Mouse (Mus musculus): ENCODE results near the gene Mmaa. TPM values are rescaled to one million over a fixed set of nuclear protein-coding genes. Genes with fewer than 3 reads are reported as not detected.

Mmaa gene
- polyA plus RNA-seq, 1 experiment from 2014 or later = 8.6 TPM

GRCm38 (mm10) chr8:79310801-79311200 is 16.1 kb upstream of the Mmaa start:
- Histone ChIP-seq H3K27me3 (ENCODE audit: low read depth, poor library complexity, severe bottlenecking) (no peaks in the 10 kb centered on the region), H3K27ac (replicated peaks) (no peak overlapping the region), H3K36me3 (no peaks in the 10 kb centered on the region), H3K4me3 (no peak overlapping the region), H3K9me3 (replicated peaks) (no peaks in the 10 kb centered on the region), H3K4me1 (no peaks in the 10 kb centered on the region)
- DNase-seq (ENCODE audit: low spot score) = no peak
- 70% methylated on average over 2 of the region's 2 CpGs for WGBS

- no peaks in the 10 kb centered on the region for H3K36me3 ChIP-seq
- H3K9me3 ChIP-seq (replicated peaks) = no peaks in the 10 kb centered on the region
- no peak for DNase-seq (ENCODE audit: low spot score)
- no peak overlapping the region for H3K27ac ChIP-seq (replicated peaks)
- H3K4me3 ChIP-seq = no peak overlapping the region
- H3K27me3 ChIP-seq (ENCODE audit: low read depth, poor library complexity, severe bottlenecking) = no peaks in the 10 kb centered on the region
- WGBS = 62% methylated on average over 5 of the region's 5 CpGs
- no peaks in the 10 kb centered on the region for H3K4me1 ChIP-seq
Observed at GRCm38 (mm10) chr8:79305941-79306340, 11.2 kb upstream of the Mmaa start.

- Histone ChIP-seq H3K27me3 (ENCODE audit: low read depth, poor library complexity, severe bottlenecking) (no peaks in the 10 kb centered on the region), H3K4me1 (peaks cover 4% of the 10 kb centered on the region), H3K9me3 (replicated peaks) (no peaks in the 10 kb centered on the region), H3K36me3 (no peaks in the 10 kb centered on the region), H3K27ac (replicated peaks) (no peak overlapping the region), H3K4me3 (no peak overlapping the region)
- DNase-seq (ENCODE audit: low spot score) = no peak
- WGBS = 79% methylated on average over 3 of the region's 3 CpGs
Observed at GRCm38 (mm10) chr8:79301548-79301947, 6.8 kb upstream of the Mmaa start.

GRCm38 (mm10) chr8:79299704-79300103 is 5.0 kb upstream of the Mmaa start:
- no peak for DNase-seq (ENCODE audit: low spot score)

GRCm38 (mm10) chr8:79297763-79298162 is 3.0 kb upstream of the Mmaa start:
- no peak overlapping the region for H3K4me3 ChIP-seq
- H3K27me3 ChIP-seq (ENCODE audit: low read depth, poor library complexity, severe bottlenecking) = no peaks in the 10 kb centered on the region
- H3K36me3 ChIP-seq = no peaks in the 10 kb centered on the region
- no peaks in the 10 kb centered on the region for H3K9me3 ChIP-seq (replicated peaks)
- peak; percentile 52 for DNase-seq (ENCODE audit: low spot score)
- 54% methylated on average over 3 of the region's 3 CpGs for WGBS
- H3K27ac ChIP-seq (replicated peaks) = no peak overlapping the region
- H3K4me1 ChIP-seq = peaks cover 37% of the 10 kb centered on the region

More at GRCm38 (mm10) chr8:79299704-79300103, 5.0 kb upstream of the Mmaa start:
- 84% methylated on average over 5 of the region's 5 CpGs for WGBS
- Histone ChIP-seq H3K9me3 (replicated peaks) (no peaks in the 10 kb centered on the region), H3K4me1 (peaks cover 20% of the 10 kb centered on the region), H3K27ac (replicated peaks) (no peak overlapping the region), H3K27me3 (ENCODE audit: low read depth, poor library complexity, severe bottlenecking) (no peaks in the 10 kb centered on the region), H3K36me3 (no peaks in the 10 kb centered on the region), H3K4me3 (no peak overlapping the region)

- DNase-seq (ENCODE audit: low spot score) = no peak
- Histone ChIP-seq H3K9me3 (replicated peaks) (no peaks in the 10 kb centered on the region), H3K27me3 (ENCODE audit: low read depth, poor library complexity, severe bottlenecking) (no peaks in the 10 kb centered on the region), H3K4me3 (peak overlapping the region; percentile 77), H3K27ac (replicated peaks) (peak overlapping the region; percentile 97), H3K36me3 (no peaks in the 10 kb centered on the region), H3K4me1 (peaks cover 37% of the 10 kb centered on the region)
- WGBS = 17% methylated on average over 18 of the region's 18 CpGs
Observed at GRCm38 (mm10) chr8:79295276-79296105, 754 bp upstream of the Mmaa start.

GRCm38 (mm10) chr8:79293841-79294240 is 896 bp downstream of the Mmaa start:
- Histone ChIP-seq H3K36me3 (no peaks in the 10 kb centered on the region), H3K4me1 (peaks cover 37% of the 10 kb centered on the region), H3K9me3 (replicated peaks) (no peaks in the 10 kb centered on the region), H3K27me3 (ENCODE audit: low read depth, poor library complexity, severe bottlenecking) (no peaks in the 10 kb centered on the region), H3K27ac (replicated peaks) (peak overlapping the region; percentile 97), H3K4me3 (peak overlapping the region; percentile 77)
- DNase-seq (ENCODE audit: low spot score) = no peak
- WGBS = 80% methylated on average over 3 of the region's 3 CpGs

- no peaks in the 10 kb centered on the region for H3K27me3 ChIP-seq (ENCODE audit: low read depth, poor library complexity, severe bottlenecking)
- no peaks in the 10 kb centered on the region for H3K36me3 ChIP-seq
- H3K27ac ChIP-seq (replicated peaks) = no peak overlapping the region
- WGBS = 91% methylated on average over 3 of the region's 3 CpGs
- H3K4me3 ChIP-seq = no peak overlapping the region
- no peaks in the 10 kb centered on the region for H3K9me3 ChIP-seq (replicated peaks)
- no peak for DNase-seq (ENCODE audit: low spot score)
- peaks cover 37% of the 10 kb centered on the region for H3K4me1 ChIP-seq
Observed at GRCm38 (mm10) chr8:79292712-79293264, 1.9 kb downstream of the Mmaa start.

- 86% methylated on average over 5 of the region's 5 CpGs for WGBS
- DNase-seq (ENCODE audit: low spot score) = no peak
- Histone ChIP-seq H3K27me3 (ENCODE audit: low read depth, poor library complexity, severe bottlenecking) (no peaks in the 10 kb centered on the region), H3K4me1 (peaks cover 16% of the 10 kb centered on the region), H3K27ac (replicated peaks) (no peak overlapping the region), H3K9me3 (replicated peaks) (no peaks in the 10 kb centered on the region), H3K4me3 (no peak overlapping the region), H3K36me3 (no peaks in the 10 kb centered on the region)
Observed at GRCm38 (mm10) chr8:79289592-79289991, 5.1 kb downstream of the Mmaa start.

GRCm38 (mm10) chr8:79288681-79289080 is 6.1 kb downstream of the Mmaa start:
- Histone ChIP-seq H3K9me3 (replicated peaks) (no peaks in the 10 kb centered on the region), H3K36me3 (no peaks in the 10 kb centered on the region), H3K4me3 (no peak overlapping the region), H3K27ac (replicated peaks) (no peak overlapping the region), H3K27me3 (ENCODE audit: low read depth, poor library complexity, severe bottlenecking) (no peaks in the 10 kb centered on the region), H3K4me1 (peaks cover 9% of the 10 kb centered on the region)
- no peak for DNase-seq (ENCODE audit: low spot score)
- 64% methylated on average over 2 of the region's 2 CpGs for WGBS

GRCm38 (mm10) chr8:79288250-79288649 is 6.5 kb downstream of the Mmaa start:
- H3K4me3 ChIP-seq = no peak overlapping the region
- H3K9me3 ChIP-seq (replicated peaks) = no peaks in the 10 kb centered on the region
- peaks cover 5% of the 10 kb centered on the region for H3K4me1 ChIP-seq
- no peaks in the 10 kb centered on the region for H3K36me3 ChIP-seq
- H3K27ac ChIP-seq (replicated peaks) = no peak overlapping the region
- DNase-seq (ENCODE audit: low spot score) = no peak
- WGBS = 91% methylated on average over 4 of the region's 4 CpGs
- no peaks in the 10 kb centered on the region for H3K27me3 ChIP-seq (ENCODE audit: low read depth, poor library complexity, severe bottlenecking)

- Histone ChIP-seq H3K36me3 (no peaks in the 10 kb centered on the region), H3K4me1 (no peaks in the 10 kb centered on the region), H3K27me3 (ENCODE audit: low read depth, poor library complexity, severe bottlenecking) (no peaks in the 10 kb centered on the region), H3K4me3 (no peak overlapping the region), H3K9me3 (replicated peaks) (no peaks in the 10 kb centered on the region), H3K27ac (replicated peaks) (no peak overlapping the region)
- WGBS = 92% methylated on average over 3 of the region's 3 CpGs
- DNase-seq (ENCODE audit: low spot score) = no peak
Observed at GRCm38 (mm10) chr8:79286424-79286823, 8.3 kb downstream of the Mmaa start.

GRCm38 (mm10) chr8:79284626-79285025 is 10.1 kb downstream of the Mmaa start:
- H3K36me3 ChIP-seq = peaks cover 6% of the 10 kb centered on the region
- H3K4me3 ChIP-seq = no peak overlapping the region
- H3K27ac ChIP-seq (replicated peaks) = no peak overlapping the region
- no peaks in the 10 kb centered on the region for H3K4me1 ChIP-seq
- DNase-seq (ENCODE audit: low spot score) = no peak
- WGBS = 92% methylated on average over 3 of the region's 3 CpGs
- H3K27me3 ChIP-seq (ENCODE audit: low read depth, poor library complexity, severe bottlenecking) = no peaks in the 10 kb centered on the region
- H3K9me3 ChIP-seq (replicated peaks) = no peaks in the 10 kb centered on the region

All from midbrain, embryonic 10.5 days (tissue).